Mouse (Mus musculus) erythroblast, embryonic 14.5 days (primary cell): ENCODE measurements around the gene Tmem98.

ENCODE experiments used
- GATA1 ChIP-seq: IDR thresholded peaks from 2 replicates; pipeline ENCODE4 v1.6.1; 2012; ENCODE audit warnings: low read length, inconsistent platforms, mixed read lengths
- TAL1 ChIP-seq: IDR thresholded peaks from 3 replicates; pipeline ENCODE4 v1.6.1; 2012; ENCODE audit warnings: low read length, inconsistent platforms, mixed read lengths

DNA sequence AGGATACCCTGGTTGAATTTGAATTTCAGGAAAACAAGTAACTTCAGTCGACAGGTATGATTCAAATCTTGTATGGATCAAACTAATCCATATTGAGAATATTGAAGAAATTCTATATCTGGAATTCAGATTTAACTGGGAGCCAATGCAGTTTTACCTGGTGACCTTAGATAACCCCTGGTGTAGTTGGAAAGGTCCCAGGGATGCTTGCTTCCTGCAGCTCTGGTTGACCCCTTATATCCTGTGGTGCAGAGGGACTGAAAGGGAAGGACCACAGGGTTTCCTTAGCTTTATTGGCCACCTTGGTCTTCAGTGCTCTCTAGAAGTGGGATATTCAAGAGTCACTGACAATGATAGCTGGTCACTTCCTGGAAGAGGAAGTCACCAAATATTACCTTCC is 58.1 kb downstream of the Tmem98 start:
- TF ChIP-seq GATA1 (no peak), TAL1 (no peak)
